Mouse (Mus musculus): ENCODE results near the gene Hoxd4. TPM values are rescaled to one million over a fixed set of nuclear protein-coding genes. Genes with fewer than 3 reads are reported as not detected.

Hoxd4 gene
- polyA plus RNA-seq, 1 experiment from 2014 or later: 0.82 TPM

DNA sequence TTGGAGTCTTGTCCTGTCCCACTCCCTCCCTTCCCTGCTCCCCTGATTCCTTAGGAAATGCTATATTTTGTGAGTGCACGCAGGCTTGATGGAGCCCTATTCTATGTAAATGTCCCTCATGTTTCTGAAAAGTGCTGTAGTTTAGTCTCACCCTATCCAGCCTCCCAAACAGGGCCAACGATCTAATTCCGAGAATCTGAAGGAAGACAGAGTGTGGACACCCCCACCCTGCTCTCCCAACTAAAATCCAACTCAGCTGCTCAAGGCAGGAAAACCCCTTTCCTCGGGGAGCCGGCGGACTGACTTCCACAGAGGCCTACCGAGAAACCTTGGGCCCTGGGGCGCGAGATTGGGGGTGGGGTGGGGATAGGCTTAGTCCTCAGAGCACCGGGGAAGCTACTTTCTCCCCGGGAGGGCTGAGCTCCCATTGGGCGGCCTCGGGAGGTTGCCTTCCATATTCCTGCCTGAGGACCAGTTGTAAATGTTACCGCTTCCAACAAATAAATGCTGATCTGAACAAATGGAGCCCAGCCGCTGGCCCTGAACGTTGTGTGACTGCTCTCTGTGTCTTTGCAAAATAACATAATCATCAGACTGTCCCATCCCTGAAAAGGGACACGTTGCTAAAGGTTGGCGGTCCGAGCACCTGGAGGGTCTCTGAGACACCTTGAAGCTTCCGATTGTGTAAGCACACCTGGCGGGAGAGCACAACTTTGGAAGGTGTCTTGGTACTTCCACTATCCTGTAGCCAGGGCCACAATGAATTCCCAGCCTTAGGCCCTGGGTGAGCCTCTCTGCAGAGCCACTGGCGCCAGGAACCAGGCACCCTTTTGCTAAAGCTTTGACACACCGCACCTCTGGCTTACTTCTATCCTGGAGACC is 11.8 kb upstream of the Hoxd4 start:
- H3K4me1 ChIP-seq (ENCODE audit: control insufficient read depth, insufficient read depth, low read length): peaks cover 10% of the 10 kb centered on the region
- no peaks in the 10 kb centered on the region for H3K36me3 ChIP-seq (ENCODE audit: control insufficient read depth, insufficient read depth, low read length)
- peaks cover 99% of the 10 kb centered on the region for H3K27me3 ChIP-seq (replicated peaks; ENCODE audit: control insufficient read depth, insufficient read depth, low read length)
- WGBS: 11% methylated on average over 20 of the region's 23 CpGs
- H3K4me2 ChIP-seq (ENCODE audit: low read depth, low read length): no peak overlapping the region
- DNase-seq (ENCODE audit: low spot score) (no peak), ATAC-seq (ENCODE audit: low read depth) (no peak)
- no peak overlapping the region for H3K27ac ChIP-seq (replicated peaks; ENCODE audit: low read depth, low read length)
- no peak overlapping the region for H3K4me3 ChIP-seq (ENCODE audit: low read depth, low read length)
- no peak overlapping the region for H3K9ac ChIP-seq (ENCODE audit: low read depth, low read length)
- H3K9me3 ChIP-seq (ENCODE audit: control insufficient read depth, low read length): no peaks in the 10 kb centered on the region

GRCm38 (mm10) chr2:74700546-74701112 is 11.1 kb upstream of the Hoxd4 start:
- Histone ChIP-seq H3K4me1 (ENCODE audit: control insufficient read depth, insufficient read depth, low read length) (peaks cover 17% of the 10 kb centered on the region), H3K36me3 (ENCODE audit: control insufficient read depth, insufficient read depth, low read length) (no peaks in the 10 kb centered on the region), H3K27me3 (replicated peaks; ENCODE audit: control insufficient read depth, insufficient read depth, low read length) (peaks cover 97% of the 10 kb centered on the region), H3K9me3 (ENCODE audit: control insufficient read depth, low read length) (no peaks in the 10 kb centered on the region), H3K9ac (ENCODE audit: low read depth, low read length) (no peak overlapping the region), H3K4me3 (ENCODE audit: low read depth, low read length) (no peak overlapping the region), H3K27ac (replicated peaks; ENCODE audit: low read depth, low read length) (no peak overlapping the region), H3K4me2 (ENCODE audit: low read depth, low read length) (no peak overlapping the region)
- ATAC-seq (ENCODE audit: low read depth) (no peak), DNase-seq (ENCODE audit: low spot score) (no peak)
- 7% methylated on average over 22 of the region's 22 CpGs for WGBS

DNA sequence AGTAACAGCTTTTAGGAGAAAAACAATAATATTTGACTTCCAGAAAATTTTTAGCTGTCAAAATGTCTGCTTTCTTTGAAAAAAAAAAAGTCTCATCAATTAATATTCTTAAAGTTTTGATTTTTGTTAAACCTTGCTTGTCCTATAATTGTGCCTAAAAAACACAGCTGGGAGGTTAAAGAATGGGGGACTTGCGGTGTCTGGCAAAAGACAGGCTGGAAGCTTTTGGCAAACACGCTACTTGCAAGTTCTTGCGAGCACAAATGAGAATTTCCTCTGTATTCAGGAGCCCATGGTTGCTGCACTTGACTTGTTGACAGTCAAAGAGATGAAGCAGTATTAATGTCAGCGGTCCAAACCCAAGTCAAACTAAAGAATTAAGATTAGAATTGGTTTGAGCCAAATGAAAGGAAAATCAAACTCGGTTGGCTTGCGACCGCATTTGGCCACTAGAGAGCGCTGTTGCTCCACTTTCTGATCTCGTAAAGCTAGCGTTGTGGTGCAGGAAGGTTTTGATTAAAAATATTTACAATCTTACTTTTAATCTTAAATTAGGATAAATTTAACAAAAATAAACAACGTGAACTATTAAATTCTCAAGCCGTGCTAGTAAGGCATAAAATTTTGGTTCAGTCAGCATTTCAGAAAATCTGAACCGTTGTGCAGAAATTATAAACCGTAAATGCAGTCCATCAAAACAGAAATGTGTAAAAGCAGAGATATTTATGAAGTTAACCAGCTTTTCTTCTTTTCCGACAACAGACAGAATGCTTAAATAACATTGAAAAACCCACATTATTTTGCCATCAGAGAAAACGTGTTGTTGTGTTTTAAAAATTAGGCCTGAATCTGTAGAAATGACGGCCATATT is 9.5 kb upstream of the Hoxd4 start:
- H3K4me2 ChIP-seq (ENCODE audit: low read depth, low read length): no peak overlapping the region
- WGBS: 11% methylated on average over 17 of the region's 17 CpGs
- peaks cover 18% of the 10 kb centered on the region for H3K4me1 ChIP-seq (ENCODE audit: control insufficient read depth, insufficient read depth, low read length)
- H3K9me3 ChIP-seq (ENCODE audit: control insufficient read depth, low read length): no peaks in the 10 kb centered on the region
- no peak overlapping the region for H3K27ac ChIP-seq (replicated peaks; ENCODE audit: low read depth, low read length)
- no peak for ATAC-seq (ENCODE audit: low read depth)
- no peak overlapping the region for H3K4me3 ChIP-seq (ENCODE audit: low read depth, low read length)
- peaks cover 96% of the 10 kb centered on the region for H3K27me3 ChIP-seq (replicated peaks; ENCODE audit: control insufficient read depth, insufficient read depth, low read length)
- no peak overlapping the region for H3K9ac ChIP-seq (ENCODE audit: low read depth, low read length)
- peak; percentile 73 for DNase-seq (ENCODE audit: low spot score)
- H3K36me3 ChIP-seq (ENCODE audit: control insufficient read depth, insufficient read depth, low read length): no peaks in the 10 kb centered on the region

- DNase-seq (ENCODE audit: low spot score) (no peak), ATAC-seq (ENCODE audit: low read depth) (no peak)
- H3K27me3 ChIP-seq (replicated peaks; ENCODE audit: control insufficient read depth, insufficient read depth, low read length): peaks cover 96% of the 10 kb centered on the region
- 22% methylated on average over 6 of the region's 6 CpGs for WGBS
- H3K27ac ChIP-seq (replicated peaks; ENCODE audit: low read depth, low read length): no peak overlapping the region
- H3K9me3 ChIP-seq (ENCODE audit: control insufficient read depth, low read length): no peaks in the 10 kb centered on the region
- H3K36me3 ChIP-seq (ENCODE audit: control insufficient read depth, insufficient read depth, low read length): no peaks in the 10 kb centered on the region
- no peak overlapping the region for H3K4me2 ChIP-seq (ENCODE audit: low read depth, low read length)
- no peak overlapping the region for H3K4me3 ChIP-seq (ENCODE audit: low read depth, low read length)
- H3K9ac ChIP-seq (ENCODE audit: low read depth, low read length): no peak overlapping the region
- H3K4me1 ChIP-seq (ENCODE audit: control insufficient read depth, insufficient read depth, low read length): peaks cover 18% of the 10 kb centered on the region
Measured at GRCm38 (mm10) chr2:74702820-74703219, 8.9 kb upstream of the Hoxd4 start.

DNA sequence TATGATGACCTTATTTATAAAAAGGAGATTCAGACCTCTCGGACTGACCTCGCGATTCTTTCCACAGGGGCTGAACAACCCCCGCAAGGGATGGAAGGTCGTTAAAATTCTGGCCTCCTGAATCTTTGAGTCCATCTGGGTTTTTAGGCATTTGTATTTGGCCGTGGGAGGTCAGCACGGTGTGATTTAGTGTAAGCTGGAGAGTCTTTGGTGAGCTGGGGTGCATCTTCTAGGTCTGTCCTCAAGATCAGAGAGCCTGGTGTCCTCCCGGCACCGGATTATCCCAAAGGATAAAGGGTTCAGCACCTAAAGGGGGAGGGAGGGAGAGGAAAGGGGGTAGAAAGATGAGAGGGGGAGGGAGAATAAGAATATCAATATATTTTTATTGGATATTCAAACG is 8.4 kb upstream of the Hoxd4 start:
- Histone ChIP-seq H3K9ac (ENCODE audit: low read depth, low read length) (no peak overlapping the region), H3K4me1 (ENCODE audit: control insufficient read depth, insufficient read depth, low read length) (peaks cover 14% of the 10 kb centered on the region)

DNA sequence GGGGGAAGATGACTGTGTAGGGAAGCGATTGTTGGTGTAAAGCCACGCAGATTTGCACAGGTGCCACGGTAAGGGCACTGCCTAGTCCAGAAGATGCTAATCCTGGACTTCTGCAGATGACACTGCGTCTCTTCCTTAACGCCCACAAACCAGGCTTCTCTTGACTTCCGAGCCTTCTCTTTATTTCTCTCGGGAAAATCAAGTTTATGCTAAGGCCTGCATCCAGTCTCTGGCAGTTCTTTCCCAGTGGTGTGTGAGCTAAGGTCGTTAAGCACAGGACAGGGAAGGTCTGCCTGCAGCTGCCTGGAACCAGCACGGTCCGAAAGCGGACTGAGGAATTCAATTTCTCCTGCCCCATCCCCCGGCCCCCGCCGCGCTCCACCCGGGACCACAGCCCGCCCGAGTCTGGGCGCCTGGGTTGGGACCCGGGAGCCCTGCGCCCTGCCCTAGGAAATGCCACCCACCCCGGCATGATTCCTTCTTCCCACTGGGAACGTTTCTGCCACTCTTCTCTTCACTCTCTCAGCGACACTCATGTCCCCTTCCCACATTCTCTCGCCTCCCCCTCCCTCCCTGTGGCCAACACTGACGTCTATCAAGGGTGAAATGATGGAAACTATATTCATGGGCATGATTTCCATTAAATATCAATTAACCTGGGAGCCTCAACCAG is 7.9 kb upstream of the Hoxd4 start:
- 0 out of 2 replicates have a peak overlapping the region, but pooled peaks have one; percentile 44 for H3K4me3 ChIP-seq (ENCODE audit: low read depth, low read length)
- H3K27ac ChIP-seq (replicated peaks; ENCODE audit: low read depth, low read length): no peak overlapping the region
- no peaks in the 10 kb centered on the region for H3K9me3 ChIP-seq (ENCODE audit: control insufficient read depth, low read length)
- no peak for ATAC-seq (ENCODE audit: low read depth)
- no peaks in the 10 kb centered on the region for H3K36me3 ChIP-seq (ENCODE audit: control insufficient read depth, insufficient read depth, low read length)
- H3K4me2 ChIP-seq (ENCODE audit: low read depth, low read length): peak overlapping the region; percentile 4; the same call in 1 of the 2 replicates
- H3K4me1 ChIP-seq (ENCODE audit: control insufficient read depth, insufficient read depth, low read length): peaks cover 12% of the 10 kb centered on the region; the same call in 1 of the 2 replicates
- no peak for DNase-seq (ENCODE audit: low spot score)
- H3K9ac ChIP-seq (ENCODE audit: low read depth, low read length): no peak overlapping the region
- WGBS: 6% methylated on average over 25 of the region's 26 CpGs
- peaks cover 96% of the 10 kb centered on the region for H3K27me3 ChIP-seq (replicated peaks; ENCODE audit: control insufficient read depth, insufficient read depth, low read length)

More for the DNA sequence above, 8.4 kb upstream of the Hoxd4 start:
- no peak overlapping the region for H3K27ac ChIP-seq (replicated peaks; ENCODE audit: low read depth, low read length)
- WGBS: 4% methylated on average over 10 of the region's 10 CpGs
- H3K27me3 ChIP-seq (replicated peaks; ENCODE audit: control insufficient read depth, insufficient read depth, low read length): peaks cover 96% of the 10 kb centered on the region
- no peaks in the 10 kb centered on the region for H3K9me3 ChIP-seq (ENCODE audit: control insufficient read depth, low read length)
- H3K4me2 ChIP-seq (ENCODE audit: low read depth, low read length): no peak overlapping the region
- no peaks in the 10 kb centered on the region for H3K36me3 ChIP-seq (ENCODE audit: control insufficient read depth, insufficient read depth, low read length)
- no peak for DNase-seq (ENCODE audit: low spot score)
- ATAC-seq (ENCODE audit: low read depth): no peak
- H3K4me3 ChIP-seq (ENCODE audit: low read depth, low read length): no peak overlapping the region

DNA sequence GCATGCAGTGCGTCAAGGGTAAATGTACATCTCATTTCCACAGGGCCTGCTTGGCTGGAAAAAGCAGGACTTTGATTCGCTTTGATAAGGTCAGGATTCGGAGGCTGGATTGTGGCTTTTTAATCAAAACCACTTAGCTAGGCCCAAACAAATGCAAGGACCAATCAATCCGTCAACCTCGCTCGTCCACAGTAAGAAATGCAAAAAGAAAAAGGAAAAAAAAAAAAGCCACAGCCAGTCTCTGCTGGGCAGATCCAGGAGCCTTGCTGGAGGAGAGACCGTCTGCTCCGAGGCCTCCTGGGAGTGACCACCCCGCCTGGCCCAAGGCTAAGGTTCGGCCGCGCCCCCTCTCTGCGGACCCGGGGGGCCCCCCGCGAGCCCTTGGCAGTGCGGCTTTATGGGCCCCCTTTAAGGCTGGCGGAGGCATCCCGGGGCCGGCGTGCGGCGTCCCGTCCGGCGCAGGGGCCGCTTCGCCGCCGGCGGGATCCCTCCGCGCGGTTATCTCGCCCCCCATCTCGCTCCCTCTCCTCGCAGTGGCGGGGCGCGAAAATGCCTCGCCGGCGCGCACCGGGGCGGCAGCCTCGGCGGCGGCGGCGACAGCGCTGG is 7.2 kb upstream of the Hoxd4 start, which contains the start of gene Hoxd8:
Hoxd8 (plus strand) TSS at position 223 of the 606 bp plus-strand sequence.
- 0 out of 2 replicates have a peak within 1 kb of the TSS, but pooled peaks have one; percentile 28 for H3K27ac ChIP-seq (replicated peaks; ENCODE audit: low read depth, low read length)
- H3K36me3 ChIP-seq (ENCODE audit: control insufficient read depth, insufficient read depth, low read length): no peaks in the 10 kb centered on the region
- DNase-seq (ENCODE audit: low spot score) (peak; percentile 55), ATAC-seq (ENCODE audit: low read depth) (no peak)
- no peaks in the 10 kb centered on the region for H3K9me3 ChIP-seq (ENCODE audit: control insufficient read depth, low read length)
- peak within 1 kb of the TSS; percentile 44 for H3K4me3 ChIP-seq (ENCODE audit: low read depth, low read length)
- H3K4me2 ChIP-seq (ENCODE audit: low read depth, low read length): peak within 1 kb of the TSS; percentile 72
- peak within 1 kb of the TSS; percentile 58 for H3K9ac ChIP-seq (ENCODE audit: low read depth, low read length)
- peaks cover 12% of the 10 kb centered on the region; the same call in 1 of the 2 replicates for H3K4me1 ChIP-seq (ENCODE audit: control insufficient read depth, insufficient read depth, low read length)
- WGBS: 4% methylated on average over 9 of the region's 52 CpGs
- peaks cover 96% of the 10 kb centered on the region for H3K27me3 ChIP-seq (replicated peaks; ENCODE audit: control insufficient read depth, insufficient read depth, low read length)

All from embryonic facial prominence, embryonic 14.5 days (tissue).